Mouse (Mus musculus) hindbrain, embryonic 12.5 days (tissue): Measurements from ENCODE around the gene Sass6. TPM values are rescaled to one million over a fixed set of nuclear protein-coding genes. Genes with fewer than 3 reads are reported as not detected.
A peak's percentile ranks its signal among the peaks of the same experiment; 100 is the strongest.
"Not testable (repeated sequence)": the region's sequence is repeated elsewhere in the genome, so short reads cannot be mapped to it uniquely, and the experiment has no call there.

Experiments used
- ATAC-seq: fragments of 200-750 bp; cut with Nextera tagmentation; 2 replicates; pipeline ENCODE4 v1.8.0; 2017; ENCODE audit warnings: moderate TSS enrichment; ENCODE audit not compliant: low FRiP score
- H3K27ac ChIP-seq: fragments of 300-500 bp; sonication (generic); 2 replicates; pipeline ENCODE4 v1.5.1; 2016; ENCODE audit warnings: mild to moderate bottlenecking
- H3K27me3 ChIP-seq: fragments of 300-500 bp; sonication (generic); 2 replicates; pipeline ENCODE4 v1.6.1; 2016; ENCODE audit warnings: mild to moderate bottlenecking
- H3K36me3 ChIP-seq: fragments of 300-500 bp; sonication (generic); 2 replicates; pipeline ENCODE4 v1.6.1; 2016; ENCODE audit warnings: mild to moderate bottlenecking
- H3K4me1 ChIP-seq: fragments of 300-500 bp; sonication (generic); 2 replicates; pipeline ENCODE4 v1.6.1; 2016
- H3K4me2 ChIP-seq: fragments of 300-500 bp; sonication (generic); replicated peaks from 2 replicates; pipeline ENCODE4 v1.6.1; 2016; ENCODE audit warnings: mild to moderate bottlenecking
- H3K4me3 ChIP-seq: fragments of 300-500 bp; sonication (generic); 2 replicates; pipeline ENCODE4 v1.5.1; 2016; ENCODE audit warnings: mild to moderate bottlenecking
- H3K9ac ChIP-seq: fragments of 300-500 bp; sonication (generic); 2 replicates; pipeline ENCODE4 v1.6.1; 2016; ENCODE audit warnings: mild to moderate bottlenecking, moderate library complexity
- H3K9me3 ChIP-seq: fragments of 300-500 bp; sonication (generic); replicated peaks from 2 replicates; pipeline ENCODE4 v1.6.1; 2016; ENCODE audit warnings: mild to moderate bottlenecking
- WGBS: fragments of 180-500 bp; shearing (Covaris S2); methylation state at CpG from one replicate; pipeline ENCODE4 v1.1.7; 2016; 5-methylcytosine and 5-hydroxymethylcytosine counted together
- polyA plus RNA-seq: library from polyadenylated mRNA; unstranded; fragments of >200 nt; fragmentation: Nextera tagmentation; extraction: Ambion mirVana; gene quantifications from 2 replicates; pipeline ENCODE4 v1.2.1, GENCODE M21; 2016

The Sass6 gene
- polyA plus RNA-seq, 1 experiment from 2014 or later = 29.5 TPM

- Histone ChIP-seq H3K4me3 (no peak overlapping the region), H3K4me2 (no peak overlapping the region), H3K4me1 (peaks cover 37% of the 10 kb centered on the region), H3K27ac (no peak overlapping the region), H3K27me3 (no peaks in the 10 kb centered on the region), H3K9ac (no peak overlapping the region), H3K36me3 (no peaks in the 10 kb centered on the region), H3K9me3 (no peaks in the 10 kb centered on the region)
- 84% methylated on average over 7 of the region's 7 CpGs for WGBS
- no peak for ATAC-seq
Observed at GRCm38 (mm10) chr3:116656184-116656965, 61.6 kb downstream of the Sass6 start.

- ATAC-seq = no peak
Observed at GRCm38 (mm10) chr3:116658928-116659565, 64.3 kb downstream of the Sass6 start.

GRCm38 (mm10) chr3:116659856-116660430 lies 65.2 kb downstream of the Sass6 start:
- no peak overlapping the region for H3K4me3 ChIP-seq
- ATAC-seq = no peak
- no peaks in the 10 kb centered on the region for H3K27me3 ChIP-seq
- no peak overlapping the region for H3K4me2 ChIP-seq
- H3K27ac ChIP-seq = no peak overlapping the region
- H3K4me1 ChIP-seq = peaks cover 31% of the 10 kb centered on the region
- H3K36me3 ChIP-seq = no peaks in the 10 kb centered on the region
- no peak overlapping the region for H3K9ac ChIP-seq
- WGBS = 86% methylated on average over 13 of the region's 13 CpGs
- no peaks in the 10 kb centered on the region for H3K9me3 ChIP-seq

More at GRCm38 (mm10) chr3:116658928-116659565, 64.3 kb downstream of the Sass6 start:
- Histone ChIP-seq H3K9me3 (no peaks in the 10 kb centered on the region), H3K4me3 (no peak overlapping the region), H3K36me3 (no peaks in the 10 kb centered on the region), H3K9ac (no peak overlapping the region), H3K27me3 (no peaks in the 10 kb centered on the region), H3K27ac (no peak overlapping the region), H3K4me1 (peaks cover 31% of the 10 kb centered on the region), H3K4me2 (no peak overlapping the region)
- 85% methylated on average over 15 of the region's 15 CpGs for WGBS

GRCm38 (mm10) chr3:116661288-116661869 lies 66.6 kb downstream of the Sass6 start:
- H3K4me3 ChIP-seq = peak overlapping the region; percentile 98
- WGBS = 9% methylated on average over 16 of the region's 16 CpGs
- H3K27me3 ChIP-seq = no peaks in the 10 kb centered on the region
- peaks cover 31% of the 10 kb centered on the region for H3K4me1 ChIP-seq
- H3K36me3 ChIP-seq = no peaks in the 10 kb centered on the region
- peak overlapping the region; percentile 63 for H3K4me2 ChIP-seq
- peak; percentile 0; the same call in 1 of the 2 replicates for ATAC-seq
- H3K9ac ChIP-seq = peak overlapping the region; percentile 98
- no peaks in the 10 kb centered on the region for H3K9me3 ChIP-seq
- H3K27ac ChIP-seq = peak overlapping the region; percentile 96

GRCm38 (mm10) chr3:116661870-116662414 lies 67.2 kb downstream of the Sass6 start:
- Histone ChIP-seq H3K4me1 (peaks cover 31% of the 10 kb centered on the region), H3K9ac (peak overlapping the region; percentile 98), H3K27ac (peak overlapping the region; percentile 96), H3K4me3 (peak overlapping the region; percentile 98), H3K9me3 (no peaks in the 10 kb centered on the region), H3K4me2 (peak overlapping the region; percentile 63), H3K27me3 (no peaks in the 10 kb centered on the region), H3K36me3 (no peaks in the 10 kb centered on the region)
- under 1% methylated on average over 54 of the region's 68 CpGs for WGBS
- ATAC-seq = peak; percentile 90

- H3K4me1 ChIP-seq = peaks cover 31% of the 10 kb centered on the region
- peak within 1 kb of the TSS; percentile 98 for H3K4me3 ChIP-seq
- no peaks in the 10 kb centered on the region for H3K9me3 ChIP-seq
- peak; percentile 99 for ATAC-seq
- peak within 1 kb of the TSS; percentile 96 for H3K27ac ChIP-seq
- WGBS = under 1% methylated on average over 39 of the region's 39 CpGs
- H3K4me2 ChIP-seq = peak within 1 kb of the TSS; percentile 63
- no peaks in the 10 kb centered on the region for H3K27me3 ChIP-seq
- no peaks in the 10 kb centered on the region for H3K36me3 ChIP-seq
- H3K9ac ChIP-seq = peak within 1 kb of the TSS; percentile 98
Observed at GRCm38 (mm10) chr3:116662463-116662863, 67.7 kb downstream of the Sass6 start, which contains the start of gene Mfsd14a. Gene Mfsd14a, minus strand, starts transcription at chr3:116662677.

GRCm38 (mm10) chr3:116664281-116664680 lies 69.5 kb downstream of the Sass6 start:
- not testable (repeated sequence) for ATAC-seq
- WGBS = 93% methylated on average over 9 of the region's 9 CpGs
- peaks cover 19% of the 10 kb centered on the region for H3K4me1 ChIP-seq

More at GRCm38 (mm10) chr3:116664281-116664680, 69.5 kb downstream of the Sass6 start:
- not testable (repeated sequence) for H3K36me3 ChIP-seq, H3K9me3 ChIP-seq, H3K9ac ChIP-seq, H3K4me2 ChIP-seq, H3K27ac ChIP-seq, H3K4me3 ChIP-seq, H3K27me3 ChIP-seq

Other genes with a start within 250 kb of the Sass6 start
- gene Cdc14a, start 170.9 kb upstream of the Sass6 start, polyA plus RNA-seq = 13.6 and 15.4 TPM in 2 replicates
- 102 and 104 TPM in 2 replicates for gene Rtca, start 86.8 kb upstream of the Sass6 start, polyA plus RNA-seq
- gene Dbt, start 81.9 kb upstream of the Sass6 start, polyA plus RNA-seq = 14.8 and 15.1 TPM in 2 replicates
- 0.50 and 0.93 TPM in 2 replicates for gene Lrrc39, start 32.0 kb upstream of the Sass6 start, polyA plus RNA-seq
- 29.5 and 34.5 TPM in 2 replicates for gene Trmt13, start 19.6 kb downstream of the Sass6 start, polyA plus RNA-seq
- 72.8 and 77.1 TPM in 2 replicates for gene Mfsd14a, start 67.7 kb downstream of the Sass6 start, polyA plus RNA-seq
- not detected in 2 replicates for gene Gm43191, start 86.3 kb downstream of the Sass6 start, polyA plus RNA-seq
- 9.3 and 10.7 TPM in 2 replicates for gene Slc35a3, start 117.8 kb downstream of the Sass6 start, polyA plus RNA-seq
- 18.6 and 21.0 TPM in 2 replicates for gene Agl, start 213.2 kb downstream of the Sass6 start, polyA plus RNA-seq